Mouse (Mus musculus) liver, postnatal 0 days (tissue): ENCODE data around the gene Ms4a2.

Experiments used
- CTCF ChIP-seq: sonication (generic); IDR thresholded peaks from 2 replicates; pipeline ENCODE4 v1.5.1; 2016; ENCODE audit warnings: antibody characterized with exemption, low read depth
- EP300 ChIP-seq: IDR thresholded peaks from 2 replicates; pipeline ENCODE4 v1.6.1; 2016; ENCODE audit warnings: antibody characterized with exemption, low read depth, mild to moderate bottlenecking

DNA sequence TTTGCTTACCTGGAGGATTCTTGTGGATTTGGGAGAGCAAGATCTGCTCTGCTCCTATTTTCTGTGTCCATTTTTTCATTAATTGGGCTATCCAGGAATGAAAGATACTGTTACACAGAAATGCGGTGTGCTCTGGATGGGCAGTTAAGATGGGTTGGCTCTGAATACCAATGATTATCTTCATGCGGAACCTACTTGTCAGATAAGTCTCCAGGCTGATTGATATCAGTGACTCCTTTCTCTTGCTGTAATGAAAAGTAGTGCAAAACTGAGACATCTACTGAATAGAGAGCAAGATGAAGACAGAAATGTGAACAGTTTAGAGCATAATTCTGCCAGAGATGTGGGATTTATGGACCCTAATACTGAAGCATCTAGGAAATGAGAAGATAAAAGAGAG lies at the start of gene Ms4a2:
- TF ChIP-seq CTCF (no peak), EP300 (no peak)
